Mouse (Mus musculus) ES-Bruce4 (cell line): Measurements from ENCODE around the gene Sh3bp5.

Source experiments
- CTCF ChIP-seq: IDR thresholded peaks from one replicate; pipeline ENCODE4 v1.8.1; 2011; ENCODE audit warnings: low read depth, low read length
- EP300 ChIP-seq: IDR thresholded peaks from 2 replicates; pipeline ENCODE4 v1.6.1; 2011; ENCODE audit warnings: low read depth, low read length; ENCODE audit not compliant: insufficient read depth
- POLR2A ChIP-seq: IDR thresholded peaks from one replicate; pipeline ENCODE4 v1.8.1; 2011; ENCODE audit warnings: low read length; ENCODE audit not compliant: insufficient read depth

DNA sequence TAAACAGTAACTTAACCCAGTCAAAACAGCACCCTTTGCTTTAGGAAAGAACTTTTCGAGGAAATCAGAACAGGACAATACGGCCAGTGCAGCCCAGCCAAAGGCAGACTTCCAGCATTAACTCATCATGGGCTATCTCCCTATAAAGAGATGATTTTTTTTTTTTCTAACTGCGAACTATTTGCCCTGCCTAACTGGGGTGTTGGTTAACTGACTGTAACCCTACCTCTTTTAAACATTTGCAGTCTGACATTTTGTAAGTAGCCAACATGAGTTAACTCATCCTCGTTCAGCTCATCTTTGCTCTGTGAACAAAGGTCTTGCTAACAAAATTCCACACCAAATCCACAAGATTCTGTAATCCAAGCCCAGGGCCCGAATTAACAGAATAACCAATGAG is 1.5 kb downstream of the Sh3bp5 start:
- TF ChIP-seq POLR2A (no peak), EP300 (no peak), CTCF (no peak)
